Mouse (Mus musculus) mesoderm, embryonic 11.5 days (tissue): ENCODE results near the gene Foxe3.

ENCODE experiments used
- DNase-seq: peaks from one replicate; pipeline ENCODE4 v3.0.0-alpha.2; 2012; ENCODE audit warnings: low read depth, low spot score

The Foxe3 gene

DNA sequence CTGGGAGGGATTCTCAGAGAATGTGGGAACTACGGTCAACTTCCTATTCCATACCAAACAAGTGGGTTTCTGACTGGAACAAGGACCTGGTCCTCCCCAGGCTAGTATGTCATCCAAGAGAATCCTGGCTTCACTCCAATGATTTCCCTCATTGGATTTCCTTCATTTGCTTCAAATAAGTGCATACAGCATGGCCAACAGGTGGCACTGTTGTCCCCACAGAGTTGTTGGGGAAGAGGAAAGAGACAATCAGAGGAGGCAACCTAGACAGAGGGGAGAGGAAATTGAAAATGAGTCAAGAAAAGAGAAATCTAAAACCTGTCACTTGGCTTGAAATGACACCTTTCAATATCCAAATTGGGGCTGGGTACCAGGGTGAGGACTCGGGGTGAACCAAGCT is 8.7 kb downstream of the Foxe3 start:
- peak; percentile 65 for DNase-seq

DNA sequence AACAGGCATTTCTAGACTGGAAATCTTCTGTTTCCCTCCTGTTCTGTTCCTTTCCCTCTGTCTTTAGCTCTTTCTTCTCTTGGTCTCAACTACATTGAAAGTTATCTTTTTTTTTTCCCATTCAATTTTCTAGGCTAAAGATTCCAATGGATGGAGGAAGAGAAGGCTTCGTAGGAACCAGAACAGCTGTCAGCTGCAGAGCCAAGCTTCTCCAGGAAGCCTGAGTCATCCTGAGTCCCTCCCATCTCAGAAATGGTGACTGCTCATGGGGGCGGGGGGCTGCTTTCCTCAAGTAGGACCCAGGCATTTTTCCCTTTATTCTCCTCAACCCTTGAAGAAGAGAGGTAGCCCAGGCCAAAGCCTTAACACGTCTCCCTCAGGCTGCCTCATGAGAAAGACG is 9.8 kb downstream of the Foxe3 start:
- no peak for DNase-seq

DNA sequence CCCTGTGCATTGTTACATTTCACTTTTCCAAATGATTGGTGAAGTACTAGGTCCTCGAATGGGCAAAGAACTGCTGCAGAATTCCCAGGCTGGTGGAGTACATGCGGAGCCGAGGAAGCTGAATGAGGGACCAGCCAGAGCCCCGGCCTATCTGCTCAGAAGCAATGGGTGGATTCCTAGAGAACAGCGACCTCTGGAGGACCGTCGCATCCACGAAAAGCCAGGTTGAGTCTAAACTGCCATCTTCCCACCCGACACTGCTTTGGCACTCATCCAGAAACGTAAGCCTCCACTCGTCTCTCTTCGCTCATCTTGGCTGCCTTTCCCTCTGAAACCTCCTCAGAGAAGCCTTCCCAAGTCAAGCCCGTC is 12.2 kb downstream of the Foxe3 start:
- peak; percentile 89 for DNase-seq

DNA sequence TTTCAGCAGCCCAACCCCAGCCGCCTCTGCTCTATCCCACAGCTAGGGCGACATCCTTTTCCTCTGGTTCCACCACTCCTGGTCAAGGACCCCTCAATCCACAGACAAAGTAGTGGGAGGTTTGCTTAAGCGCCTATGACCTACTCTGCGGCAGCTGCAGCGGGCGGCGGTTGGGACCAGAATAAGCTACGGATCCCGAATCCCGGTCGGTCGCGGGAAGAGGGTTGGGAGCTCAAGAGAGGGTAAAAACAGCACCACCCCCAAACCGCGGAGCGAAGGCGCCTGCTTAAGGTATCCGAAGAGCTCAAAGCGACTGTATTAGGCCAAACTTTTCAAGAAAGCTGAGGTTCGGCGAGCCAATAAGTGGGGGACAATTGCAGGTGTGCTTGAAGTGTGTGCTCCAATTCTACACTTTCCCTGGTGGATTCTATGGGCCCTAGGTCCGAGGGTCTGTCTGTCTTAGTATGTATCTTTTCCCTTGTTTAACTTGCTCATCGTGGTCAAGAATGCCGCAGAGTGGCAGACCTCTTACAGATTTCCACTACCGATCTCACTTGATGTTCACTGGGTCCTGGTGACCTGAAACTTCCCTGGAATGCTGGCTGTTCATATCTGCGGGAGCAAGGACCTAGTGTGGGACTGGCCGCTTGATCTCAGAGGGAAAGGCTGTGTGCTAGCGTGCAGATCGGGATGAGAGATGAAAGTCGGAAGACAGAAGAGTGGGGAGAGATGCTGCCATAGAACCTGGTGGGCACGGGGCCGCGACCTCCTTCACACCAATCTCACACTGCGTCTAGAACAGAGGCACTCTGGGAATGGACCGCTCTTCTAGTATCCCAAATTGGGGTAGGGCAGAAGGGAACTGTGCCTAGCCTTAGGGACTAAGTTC is 12.9 kb downstream of the Foxe3 start:
- DNase-seq, result no peak

DNA sequence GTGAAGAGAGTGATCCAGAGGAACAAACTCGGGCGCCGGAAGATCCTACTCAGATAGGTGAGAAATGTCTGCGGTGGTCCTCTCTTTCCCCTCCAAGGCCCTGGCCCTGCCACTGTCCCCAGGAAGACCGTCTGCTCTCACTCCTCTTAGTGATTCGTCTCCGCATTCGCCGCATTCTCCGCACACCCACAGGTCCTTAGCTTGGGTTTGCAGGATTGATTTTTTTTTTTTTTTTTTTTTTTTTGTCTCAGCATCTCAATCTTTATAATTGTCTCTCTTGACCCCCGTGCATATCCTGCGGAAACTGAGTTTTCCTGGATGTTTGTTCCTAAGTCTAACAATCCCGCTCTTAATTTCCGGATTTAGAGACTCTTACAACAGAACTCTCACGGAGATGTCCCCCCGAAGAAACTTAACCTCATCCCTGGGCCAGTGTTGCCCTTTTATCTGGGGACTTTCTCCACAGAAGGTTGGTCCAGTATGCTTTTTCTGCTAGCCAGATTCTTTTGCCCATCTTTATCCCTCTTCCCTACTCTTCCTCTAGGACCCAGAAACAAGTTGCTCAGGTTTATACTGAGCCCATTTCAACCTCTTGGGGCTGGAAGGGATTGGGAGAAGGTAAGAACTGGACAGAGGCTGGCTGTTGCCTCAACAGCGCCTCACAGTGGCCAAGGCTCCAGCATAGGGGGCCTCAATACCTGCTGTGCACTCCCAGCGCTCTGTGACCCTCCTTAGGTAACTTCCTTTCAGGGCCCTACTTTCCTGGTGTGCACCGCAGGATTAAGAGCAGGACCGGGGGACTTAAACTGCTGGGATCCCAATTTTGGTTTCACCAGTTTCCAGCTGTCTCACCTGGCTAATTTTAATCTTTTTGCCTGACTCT is 16.0 kb downstream of the Foxe3 start:
- peak; percentile 77 for DNase-seq

DNA sequence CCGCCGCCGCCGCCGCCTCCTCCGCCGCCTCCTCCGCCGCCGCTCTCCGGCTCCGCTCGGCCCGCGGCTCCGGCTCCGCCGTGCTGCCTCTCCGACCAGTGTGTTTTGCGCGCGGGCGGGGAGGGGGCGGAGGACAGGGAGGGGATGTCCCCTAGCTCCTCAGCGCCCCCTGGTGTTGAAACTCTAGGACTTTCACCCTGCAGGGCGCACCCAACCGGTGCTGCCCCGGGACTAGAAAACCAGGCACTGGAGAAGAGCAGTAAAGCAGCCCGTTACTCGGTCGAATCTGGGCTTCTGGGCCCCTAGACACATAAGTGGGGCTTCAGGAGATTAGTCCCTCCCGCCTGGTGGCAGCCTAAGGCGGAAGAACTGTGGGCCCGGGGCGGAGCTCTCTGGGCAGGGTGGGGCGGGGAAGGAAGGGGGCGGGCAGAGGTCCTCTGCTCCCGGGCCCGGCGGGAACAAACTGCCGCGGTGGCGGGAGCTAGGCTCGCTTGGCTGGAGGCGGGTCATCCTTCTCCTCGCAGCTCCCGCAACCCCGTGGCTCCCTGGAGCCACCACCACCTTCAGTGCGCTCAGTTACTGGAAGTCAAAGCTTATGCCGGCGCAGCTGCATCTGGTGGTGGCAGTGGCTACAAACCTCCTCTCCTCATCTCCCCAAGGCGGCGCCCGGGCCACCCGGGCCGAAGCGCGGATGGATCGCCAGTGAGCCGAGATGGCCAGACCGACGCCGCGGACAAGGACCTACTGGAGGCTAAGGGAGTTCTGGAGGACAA is 16.8 kb downstream of the Foxe3 start, which contains the start of gene Foxd2:
TSS of gene Foxd2 (minus strand) at position 45 of the 773 bp plus-strand sequence.
- DNase-seq, result peak; percentile 95

DNA sequence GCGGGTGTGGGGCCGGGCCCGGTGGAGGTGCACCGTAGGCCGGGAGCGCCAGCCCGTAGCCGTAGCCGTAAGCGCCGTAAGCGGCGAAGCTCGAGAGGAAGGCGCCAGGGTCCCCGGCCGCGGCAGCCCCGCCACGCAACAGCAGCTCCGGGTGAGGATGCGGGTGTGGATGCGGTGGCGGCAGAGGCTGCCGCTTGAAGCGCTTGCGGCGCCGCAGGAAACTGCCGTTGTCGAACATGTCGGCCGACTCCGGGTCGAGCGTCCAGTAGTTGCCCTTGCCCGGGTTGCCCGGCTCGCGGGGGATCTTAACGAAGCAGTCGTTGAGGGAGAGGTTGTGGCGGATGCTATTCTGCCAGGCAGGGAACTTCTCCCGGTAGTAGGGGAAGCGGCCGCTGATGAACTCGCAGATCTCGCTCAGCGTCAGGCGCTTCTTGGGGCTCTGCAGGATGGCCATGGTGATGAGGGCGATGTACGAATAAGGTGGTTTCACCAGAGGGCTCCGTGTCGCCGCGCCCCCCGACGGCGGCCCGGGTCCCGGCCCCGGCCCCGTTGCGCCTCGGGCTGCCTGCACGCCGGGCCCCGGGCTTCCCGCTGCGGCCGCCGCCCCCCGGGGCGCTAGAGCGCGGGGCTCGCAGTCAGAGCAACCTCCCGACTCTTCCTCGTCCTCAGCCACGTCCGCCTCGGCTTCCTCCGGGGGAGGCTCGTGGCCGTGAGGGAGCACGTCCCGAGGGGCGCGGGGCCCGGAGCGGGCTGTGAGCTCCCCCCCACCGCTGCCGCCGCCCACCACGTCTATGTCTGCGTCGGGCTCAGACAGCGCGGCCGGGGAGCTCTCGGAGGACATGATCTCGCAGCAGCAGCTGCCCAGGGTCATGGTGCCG is 17.6 kb downstream of the Foxe3 start:
- no peak for DNase-seq

DNA sequence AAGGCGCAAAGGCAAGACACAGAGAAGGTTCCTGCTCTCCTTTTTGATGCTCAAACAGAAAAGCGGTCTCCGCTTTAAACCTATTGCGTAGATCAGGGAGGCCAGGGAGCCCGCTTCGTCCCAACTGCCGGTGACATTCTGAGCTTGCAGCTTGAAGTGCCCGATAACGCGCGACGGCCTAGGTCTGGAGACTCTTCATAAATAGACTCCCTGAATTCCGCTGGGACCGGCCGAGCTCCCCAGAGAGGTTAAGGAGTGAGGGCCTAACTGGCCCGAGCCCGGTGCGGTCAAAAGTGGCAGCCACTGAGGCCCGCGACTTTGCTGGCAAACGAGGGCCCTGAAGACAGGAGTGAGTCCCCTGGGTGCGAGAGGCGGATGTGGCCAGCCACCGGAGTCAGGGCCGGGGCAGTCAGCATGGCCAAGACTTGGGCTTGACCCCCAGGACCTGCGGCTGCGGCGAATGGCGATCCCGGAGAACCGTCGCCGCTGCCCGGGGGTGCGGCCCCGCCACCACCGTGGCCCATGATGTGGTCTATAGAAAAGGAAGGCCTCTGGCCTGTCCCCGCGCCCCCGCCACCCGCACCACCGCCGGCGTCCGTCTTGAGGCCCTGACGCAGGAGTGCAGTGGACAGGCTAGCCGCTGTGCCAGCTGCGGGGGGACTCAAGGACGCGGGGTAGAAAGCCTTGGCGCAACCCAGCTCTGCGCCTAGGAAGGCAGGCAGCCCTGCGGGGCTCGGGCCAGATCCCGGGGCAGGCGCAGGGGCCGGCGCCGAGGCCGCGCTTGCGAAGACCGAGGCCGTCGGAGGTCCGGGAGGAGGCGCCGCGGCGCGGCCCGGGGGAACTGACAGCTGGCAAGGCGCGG is 18.5 kb downstream of the Foxe3 start:
- DNase-seq, result peak; percentile 43

DNA sequence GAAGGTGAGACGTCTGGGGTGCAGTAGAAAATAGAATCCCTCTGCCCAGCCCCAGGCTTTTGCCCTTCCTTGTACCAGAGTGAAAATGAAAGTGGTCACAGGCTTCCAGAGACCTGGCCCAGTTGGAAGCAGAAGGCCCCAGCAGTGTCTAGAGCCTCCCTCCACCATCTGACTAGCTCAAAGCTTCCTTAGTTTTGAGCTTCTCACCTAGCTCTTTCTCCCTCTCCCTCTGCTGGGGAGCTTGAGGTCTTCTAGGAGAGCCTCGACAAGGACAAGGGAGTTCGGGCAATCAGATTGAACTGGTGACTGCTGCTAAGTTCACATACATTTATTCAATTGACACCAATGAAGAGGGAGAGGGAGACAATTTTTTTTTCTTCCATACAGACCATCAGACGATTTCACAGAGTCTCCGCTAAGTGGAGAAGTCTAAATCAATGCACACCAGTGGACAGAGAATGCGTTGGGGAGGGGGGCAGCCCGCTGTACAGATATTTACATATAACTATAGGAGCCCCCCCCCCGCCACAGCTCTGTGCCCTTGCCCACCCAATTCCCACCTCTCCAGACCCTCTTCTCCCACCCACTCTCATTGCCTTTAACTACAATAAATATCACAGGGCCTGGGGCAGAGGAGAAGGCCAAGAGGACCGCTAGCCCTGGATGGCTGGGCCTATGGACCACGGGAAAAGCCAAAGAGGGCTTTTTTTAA is 19.7 kb downstream of the Foxe3 start:
- no peak for DNase-seq

DNA sequence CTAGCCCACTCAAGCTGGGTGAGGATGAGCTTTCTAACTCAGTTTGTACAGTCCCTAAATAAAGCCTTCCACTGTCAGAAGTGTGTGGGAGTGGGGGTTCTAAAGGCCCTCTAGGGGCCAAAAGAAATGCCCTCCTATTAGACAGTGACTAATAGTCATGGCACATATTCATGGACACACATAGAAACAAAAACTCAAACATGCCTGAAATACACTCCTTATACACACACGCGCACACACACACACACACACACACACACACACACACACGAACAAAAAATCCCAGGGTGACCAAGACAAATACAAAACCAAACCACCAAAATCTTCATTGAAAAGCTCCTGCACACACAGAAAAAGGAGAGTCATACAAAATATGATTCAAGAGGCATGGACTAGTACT is 20.3 kb downstream of the Foxe3 start:
- DNase-seq, result no peak

DNA sequence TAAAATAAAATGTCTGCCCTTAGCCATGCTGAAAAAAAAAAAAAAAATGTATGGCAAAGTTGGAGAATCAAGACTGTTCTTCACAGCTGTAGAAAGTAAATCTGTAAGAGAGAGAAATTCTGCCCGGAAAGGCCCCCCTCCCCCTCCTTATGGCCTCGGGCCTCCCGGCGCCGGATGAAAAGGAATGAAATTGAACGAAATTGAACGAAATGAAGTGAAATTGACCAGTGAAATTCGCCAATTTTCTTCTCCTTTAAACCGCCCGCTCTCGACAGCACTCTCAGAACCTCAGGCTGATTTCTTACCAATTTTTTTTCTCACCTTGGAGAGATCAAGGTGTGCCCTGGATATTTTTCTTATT is 22.4 kb downstream of the Foxe3 start:
- DNase-seq, result no peak

DNA sequence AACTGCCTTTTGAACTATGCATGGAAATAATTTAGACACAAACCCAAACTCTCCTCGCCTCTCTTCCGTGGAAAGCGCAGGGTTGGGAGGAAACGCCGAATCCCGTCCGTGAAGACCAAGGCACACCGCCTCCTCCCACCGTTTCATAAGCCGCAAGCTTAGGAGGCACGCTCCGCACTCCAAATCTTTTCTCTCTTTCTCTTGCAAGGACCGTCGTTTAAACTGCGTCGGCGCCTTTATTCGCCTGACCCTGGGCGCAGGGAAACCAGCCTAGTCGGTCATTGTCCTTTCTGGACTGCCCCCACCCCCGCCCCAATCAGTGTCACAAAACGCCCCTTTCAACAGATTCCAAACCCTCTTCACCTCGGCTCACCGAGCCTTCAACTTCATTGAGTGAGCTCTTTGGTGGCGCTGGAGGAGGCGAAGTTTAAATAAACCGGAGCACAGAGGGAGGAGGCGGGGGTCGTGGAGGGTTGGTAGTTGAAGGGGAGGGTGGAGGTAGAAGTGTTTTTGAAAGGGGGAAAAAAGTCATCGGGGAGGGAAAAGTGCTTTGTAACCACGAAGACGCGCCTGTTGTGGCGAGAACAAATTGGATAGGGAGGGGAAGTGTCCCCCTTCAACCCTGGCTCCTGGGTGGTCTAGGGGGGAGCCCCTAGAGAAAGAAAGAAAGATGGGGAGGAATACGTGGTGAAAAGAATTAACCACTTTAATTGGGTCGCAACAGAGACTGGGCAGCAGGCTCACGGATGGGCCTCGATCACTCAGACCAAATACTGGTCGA is 23.0 kb downstream of the Foxe3 start:
- peak; percentile 54 for DNase-seq

DNA sequence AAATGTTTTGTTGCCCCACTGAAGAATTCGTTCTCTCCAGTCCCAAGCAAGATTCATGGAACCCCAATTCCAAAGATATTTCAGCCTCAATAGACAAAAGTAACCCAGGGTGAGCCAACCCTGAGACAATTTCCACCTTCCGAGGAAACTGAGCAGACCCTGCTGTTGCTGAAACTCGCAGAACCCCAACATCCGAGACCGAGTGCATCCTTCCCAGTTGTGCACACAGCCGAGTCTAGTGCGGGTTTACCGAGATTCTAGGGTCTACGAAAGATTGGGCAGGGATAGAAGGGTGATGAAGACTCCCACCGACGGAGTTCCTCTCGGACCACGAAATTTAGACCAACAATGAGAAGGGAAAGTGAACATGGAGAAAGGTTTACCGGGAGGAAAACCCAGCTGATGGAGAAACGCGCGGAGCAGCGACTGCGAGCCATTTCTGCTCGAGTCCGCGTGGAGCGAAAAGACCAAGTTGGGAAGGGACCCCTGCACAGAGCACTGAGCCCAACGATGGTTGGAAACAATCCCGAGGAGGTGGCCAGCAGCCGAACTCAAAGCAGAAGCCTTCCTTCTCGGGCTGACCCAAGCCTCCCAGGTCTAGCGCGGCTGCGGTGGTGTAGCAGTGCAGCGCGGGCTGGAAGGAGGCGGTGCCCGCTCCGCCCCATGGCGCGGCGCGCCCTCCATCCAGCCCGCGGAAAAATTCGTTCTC is 24.0 kb downstream of the Foxe3 start:
- DNase-seq, result peak; percentile 48

DNA sequence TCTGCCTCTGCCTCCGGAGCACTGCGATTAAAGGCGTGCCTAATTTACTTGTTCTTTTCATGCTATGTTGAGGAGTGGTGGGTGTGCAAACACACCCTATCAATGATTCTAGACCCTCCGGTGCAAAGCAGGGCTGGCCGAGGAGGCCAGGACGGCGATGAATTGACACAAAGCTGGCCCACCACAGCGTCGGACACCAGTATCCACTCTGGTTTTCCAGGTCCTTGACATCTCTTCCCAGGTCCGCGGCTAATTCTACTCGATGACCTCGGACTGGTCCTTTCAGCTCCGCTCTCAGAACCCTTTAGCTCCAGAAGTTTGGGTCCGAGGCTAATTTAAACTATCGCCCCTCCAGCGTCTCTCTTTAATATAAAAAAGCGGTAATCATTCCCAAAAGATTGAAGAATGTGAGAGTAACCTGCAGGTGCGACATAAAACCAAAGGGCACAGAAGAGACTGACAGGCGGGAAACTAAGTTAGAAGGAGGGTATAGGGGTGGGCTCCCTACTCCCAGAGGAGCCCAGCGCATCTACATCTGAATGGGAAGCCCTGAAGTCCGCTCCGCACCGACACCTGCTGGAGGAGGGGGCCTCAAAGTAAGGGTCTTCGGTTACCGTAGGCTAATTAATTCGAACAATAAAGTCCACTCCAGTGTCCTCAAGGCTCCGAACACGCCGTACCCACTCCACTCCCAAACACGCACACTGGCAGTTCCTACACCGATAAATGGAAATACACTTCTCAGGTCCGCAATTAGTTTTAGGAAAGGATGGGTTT is 24.8 kb downstream of the Foxe3 start:
- DNase-seq, result no peak

DNA sequence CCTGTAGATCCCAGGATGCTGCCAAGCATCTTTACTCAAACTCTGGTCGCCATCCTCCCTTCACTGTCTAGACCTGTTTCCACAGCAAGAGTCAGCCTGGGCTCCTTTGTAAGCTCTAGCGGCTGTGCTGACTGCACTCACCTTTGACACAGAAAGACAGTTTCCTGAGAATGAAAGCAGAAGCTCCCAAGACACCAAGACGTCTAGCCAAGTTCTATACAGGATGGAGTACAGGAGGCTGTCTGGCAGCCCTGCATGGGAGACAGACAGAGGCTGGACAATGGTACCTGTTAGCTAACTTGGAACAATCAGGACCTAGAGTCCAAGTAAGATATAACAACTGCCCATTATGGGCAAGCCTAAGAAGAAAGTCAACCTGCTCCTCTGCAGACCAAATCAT is 25.9 kb downstream of the Foxe3 start:
- no peak for DNase-seq

DNA sequence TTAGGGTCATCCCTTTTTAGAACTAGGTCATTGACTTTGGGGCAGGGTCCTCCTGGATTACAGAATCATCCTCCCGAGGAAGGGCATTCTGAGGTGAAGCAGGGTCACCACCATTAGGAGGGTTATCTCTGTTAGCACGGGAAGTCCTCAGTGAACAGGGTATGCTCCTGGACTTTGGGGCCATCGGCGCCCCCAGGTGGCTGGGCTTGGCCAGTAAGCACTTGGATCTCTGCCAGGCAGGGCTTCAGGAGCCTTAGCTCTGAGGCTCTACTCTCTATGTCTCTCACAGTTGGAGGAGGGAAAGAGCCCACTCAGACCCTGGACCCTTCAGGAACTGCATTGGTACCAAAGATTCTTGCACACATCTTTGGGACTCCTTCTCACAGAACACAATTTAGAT is 28.0 kb downstream of the Foxe3 start:
- no peak for DNase-seq

DNA sequence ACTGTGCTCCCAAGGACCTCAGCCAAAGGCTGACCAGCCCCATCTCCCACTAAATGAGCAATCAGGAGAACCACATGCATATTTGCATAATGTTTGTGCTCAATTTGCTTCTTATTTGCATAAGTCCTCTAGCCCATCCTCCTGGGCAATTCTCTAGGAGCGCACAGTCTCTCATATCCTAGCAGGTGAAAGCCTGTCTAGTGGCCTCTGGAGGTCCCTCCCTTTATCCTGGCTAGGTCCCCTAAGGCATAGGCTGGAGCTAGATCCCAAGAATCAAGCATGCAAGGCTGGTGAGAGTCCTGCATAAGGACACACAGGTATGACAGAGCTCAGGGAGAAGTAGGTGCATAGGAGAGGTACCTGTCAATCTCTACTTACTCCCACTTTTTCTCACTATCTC is 43.6 kb downstream of the Foxe3 start:
- no peak for DNase-seq
